Mouse (Mus musculus) intestine, embryonic 16.5 days (tissue): ENCODE results near the gene Ap2a1. TPM values are rescaled to one million over a fixed set of nuclear protein-coding genes. Genes with fewer than 3 reads are reported as not detected.

Experiments used
- ATAC-seq: fragments of 200-750 bp; cut with Nextera tagmentation; 2 replicates; pipeline ENCODE4 v1.8.0; 2017; ENCODE audit warnings: moderate TSS enrichment, moderate library complexity
- H3K27ac ChIP-seq: fragments of 300-500 bp; sonication (generic); 2 replicates; pipeline ENCODE4 v1.5.1; 2014; ENCODE audit warnings: mild to moderate bottlenecking, low read length
- H3K27me3 ChIP-seq: fragments of 300-500 bp; sonication (generic); replicated peaks from 2 replicates; pipeline ENCODE4 v1.6.1; 2014; ENCODE audit warnings: low read length, control low read depth, mixed read lengths; ENCODE audit not compliant: control insufficient read depth, insufficient read depth
- H3K36me3 ChIP-seq: fragments of 300-500 bp; sonication (generic); 2 replicates; pipeline ENCODE4 v1.6.1; 2014; ENCODE audit warnings: low read length, control low read depth; ENCODE audit not compliant: control insufficient read depth, insufficient read depth
- H3K4me1 ChIP-seq: fragments of 300-500 bp; sonication (generic); 2 replicates; pipeline ENCODE4 v1.6.1; 2014; ENCODE audit warnings: low read length, control low read depth, mixed read lengths; ENCODE audit not compliant: control insufficient read depth, insufficient read depth
- H3K4me2 ChIP-seq: fragments of 300-500 bp; sonication (generic); 2 replicates; pipeline ENCODE4 v1.6.1; 2014; ENCODE audit warnings: low read depth, low read length, control low read depth
- H3K4me3 ChIP-seq: fragments of 300-500 bp; sonication (generic); 2 replicates; pipeline ENCODE4 v1.5.1; 2014; ENCODE audit warnings: mild to moderate bottlenecking, low read length
- H3K9ac ChIP-seq: fragments of 300-500 bp; sonication (generic); 2 replicates; pipeline ENCODE4 v1.6.1; 2014; ENCODE audit warnings: low read depth, low read length
- H3K9me3 ChIP-seq: fragments of 300-500 bp; sonication (generic); 2 replicates; pipeline ENCODE4 v1.6.1; 2016; ENCODE audit warnings: low read length, control low read depth; ENCODE audit not compliant: control insufficient read depth
- WGBS: fragments of 180-500 bp; shearing (Covaris S2); extraction: QIAGEN DNeasy Blood & Tissue Kit; methylation state at CpG from one replicate; pipeline ENCODE4 v1.1.7; 2014; 5-methylcytosine and 5-hydroxymethylcytosine counted together
- polyA plus RNA-seq: library from polyadenylated mRNA; unstranded; fragments of >200 nt; fragmentation: Nextera tagmentation; extraction: Ambion mirVana; gene quantifications from 2 replicates; pipeline ENCODE4 v1.2.1, GENCODE M21; 2015

Ap2a1 gene
- polyA plus RNA-seq, 1 experiment from 2014 or later: 56.8 TPM

DNA sequence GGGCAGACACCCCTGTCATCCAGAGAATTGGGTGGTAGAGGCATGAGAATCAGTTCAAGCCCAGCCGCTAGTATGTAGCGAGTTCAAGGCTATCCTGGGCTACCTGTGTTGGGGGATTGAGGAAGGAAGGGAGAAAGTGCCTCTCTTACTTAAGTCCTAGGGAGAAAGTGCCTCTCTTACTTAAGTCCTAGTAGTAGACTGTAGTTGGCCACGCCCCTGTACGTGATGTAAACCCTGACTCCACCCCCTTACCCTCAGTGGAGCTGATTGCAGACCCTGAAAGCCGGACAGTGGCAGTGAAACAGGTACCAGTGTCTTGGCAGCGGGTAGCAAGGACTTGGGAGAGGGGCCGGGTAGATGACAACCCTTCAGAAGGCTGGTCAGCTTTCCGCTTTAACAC is 71.4 kb downstream of the Ap2a1 start:
- ATAC-seq: no peak
- H3K36me3 ChIP-seq: peaks cover 6% of the 10 kb centered on the region
- peak overlapping the region; percentile 72 for H3K4me2 ChIP-seq
- no peak overlapping the region for H3K27ac ChIP-seq
- WGBS: 31% methylated on average over 8 of the region's 8 CpGs
- H3K4me1 ChIP-seq: peaks cover 40% of the 10 kb centered on the region
- H3K9ac ChIP-seq: peak overlapping the region; percentile 94
- no peaks in the 10 kb centered on the region for H3K27me3 ChIP-seq
- H3K4me3 ChIP-seq: peak overlapping the region; percentile 90
- no peaks in the 10 kb centered on the region for H3K9me3 ChIP-seq

DNA sequence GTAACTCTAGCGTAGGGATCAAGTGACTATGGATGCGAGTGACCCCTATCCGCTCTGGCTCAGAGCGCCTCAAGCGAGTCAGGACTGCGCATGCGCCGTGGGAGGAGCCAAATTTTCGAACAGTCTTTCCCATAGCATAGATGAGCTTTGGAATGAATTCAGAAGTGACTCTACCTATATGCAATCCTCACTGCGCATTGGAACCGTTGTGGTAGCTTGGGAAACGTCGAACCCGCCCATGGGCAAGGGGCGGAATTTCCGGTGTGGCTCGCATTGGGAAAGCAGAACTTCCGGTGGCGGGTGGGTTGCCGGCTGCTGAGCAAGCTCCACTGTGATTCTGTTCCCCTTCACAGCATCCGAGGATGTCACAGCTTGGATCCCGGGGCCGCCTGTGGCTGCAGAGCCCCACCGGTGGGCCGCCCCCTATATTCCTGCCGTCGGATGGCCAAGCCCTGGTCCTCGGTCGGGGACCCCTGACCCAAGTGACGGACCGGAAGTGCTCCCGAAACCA is 72.2 kb downstream of the Ap2a1 start, which contains the start of gene Pnkp:
Gene Pnkp, plus strand, starts transcription at position 98 of the 511 bp plus-strand sequence.
- Histone ChIP-seq H3K4me3 (peak within 1 kb of the TSS; percentile 90), H3K4me2 (peak within 1 kb of the TSS; percentile 72), H3K27ac (peak within 1 kb of the TSS; percentile 94), H3K9ac (peak within 1 kb of the TSS; percentile 94), H3K4me1 (peaks cover 40% of the 10 kb centered on the region), H3K36me3 (no peaks in the 10 kb centered on the region; the same call in 1 of the 2 replicates), H3K9me3 (no peaks in the 10 kb centered on the region), H3K27me3 (no peaks in the 10 kb centered on the region)
- ATAC-seq: peak; percentile 29
- under 1% methylated on average over 32 of the region's 32 CpGs for WGBS

DNA sequence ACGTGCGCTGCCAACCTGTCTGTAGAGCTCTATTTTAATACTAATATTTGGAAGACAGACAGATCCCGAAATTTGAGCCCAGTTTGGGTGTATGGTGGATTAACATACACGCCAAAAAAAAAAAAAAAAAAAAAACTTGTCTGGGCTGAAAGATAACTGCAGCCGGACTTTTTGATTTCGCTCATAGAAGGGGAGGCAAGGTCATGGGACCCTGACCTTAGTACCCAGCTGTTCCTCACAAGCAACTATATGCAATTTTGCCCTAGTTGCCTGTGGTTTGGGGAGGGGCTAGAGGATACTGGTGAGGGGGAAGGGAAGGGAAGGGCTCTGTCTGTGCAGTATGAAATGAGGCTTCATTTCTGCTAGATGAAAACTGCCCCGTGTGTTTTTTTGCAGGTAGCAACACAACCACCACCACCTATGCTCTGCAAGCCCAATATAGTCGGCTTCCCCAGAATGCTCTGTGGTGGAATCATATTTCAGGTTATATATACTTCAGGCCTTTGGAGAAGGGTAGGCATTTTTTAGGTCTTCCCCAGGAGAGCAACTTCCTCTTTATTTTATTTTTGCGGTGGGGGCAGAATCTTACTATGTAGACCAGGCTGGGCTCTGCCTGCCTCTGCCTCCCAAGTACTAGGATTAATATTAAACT is 72.9 kb downstream of the Ap2a1 start:
- no peak for ATAC-seq
- Histone ChIP-seq H3K9me3 (no peaks in the 10 kb centered on the region), H3K4me2 (peak overlapping the region; percentile 72), H3K27me3 (no peaks in the 10 kb centered on the region), H3K36me3 (peaks cover 2% of the 10 kb centered on the region; the same call in 1 of the 2 replicates), H3K4me1 (peaks cover 43% of the 10 kb centered on the region), H3K4me3 (peak overlapping the region; percentile 90), H3K9ac (peak overlapping the region; percentile 40; the same call in 1 of the 2 replicates), H3K27ac (peak overlapping the region; percentile 94)
- WGBS: 57% methylated on average over 9 of the region's 9 CpGs

DNA sequence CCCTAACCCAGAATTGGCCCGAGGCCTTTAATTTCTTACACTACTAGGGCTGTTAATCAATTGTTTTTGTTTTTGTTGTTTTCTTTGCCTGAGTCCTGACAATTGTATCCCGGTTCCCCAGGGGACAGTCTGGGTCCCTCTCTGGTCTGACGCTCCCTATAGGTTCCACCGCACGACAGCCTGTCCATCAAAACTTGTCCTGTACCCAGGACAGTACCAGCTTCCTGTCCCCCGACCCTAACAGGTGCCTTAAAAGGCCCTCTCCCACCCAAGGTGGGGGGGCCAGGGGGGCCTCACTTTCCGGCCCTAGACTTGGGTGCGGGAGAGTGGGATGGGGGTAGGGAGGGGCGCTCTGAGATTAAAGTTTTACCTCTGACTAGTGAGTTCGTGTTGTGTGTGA is 74.3 kb downstream of the Ap2a1 start:
- Histone ChIP-seq H3K4me3 (peak overlapping the region; percentile 61), H3K4me2 (peak overlapping the region; percentile 83), H3K36me3 (peaks cover 2% of the 10 kb centered on the region; the same call in 1 of the 2 replicates), H3K9me3 (no peaks in the 10 kb centered on the region), H3K27ac (peak overlapping the region; percentile 100), H3K4me1 (peaks cover 49% of the 10 kb centered on the region), H3K27me3 (no peaks in the 10 kb centered on the region), H3K9ac (peak overlapping the region; percentile 86)
- ATAC-seq: peak; percentile 18
- WGBS: 35% methylated on average over 10 of the region's 10 CpGs

DNA sequence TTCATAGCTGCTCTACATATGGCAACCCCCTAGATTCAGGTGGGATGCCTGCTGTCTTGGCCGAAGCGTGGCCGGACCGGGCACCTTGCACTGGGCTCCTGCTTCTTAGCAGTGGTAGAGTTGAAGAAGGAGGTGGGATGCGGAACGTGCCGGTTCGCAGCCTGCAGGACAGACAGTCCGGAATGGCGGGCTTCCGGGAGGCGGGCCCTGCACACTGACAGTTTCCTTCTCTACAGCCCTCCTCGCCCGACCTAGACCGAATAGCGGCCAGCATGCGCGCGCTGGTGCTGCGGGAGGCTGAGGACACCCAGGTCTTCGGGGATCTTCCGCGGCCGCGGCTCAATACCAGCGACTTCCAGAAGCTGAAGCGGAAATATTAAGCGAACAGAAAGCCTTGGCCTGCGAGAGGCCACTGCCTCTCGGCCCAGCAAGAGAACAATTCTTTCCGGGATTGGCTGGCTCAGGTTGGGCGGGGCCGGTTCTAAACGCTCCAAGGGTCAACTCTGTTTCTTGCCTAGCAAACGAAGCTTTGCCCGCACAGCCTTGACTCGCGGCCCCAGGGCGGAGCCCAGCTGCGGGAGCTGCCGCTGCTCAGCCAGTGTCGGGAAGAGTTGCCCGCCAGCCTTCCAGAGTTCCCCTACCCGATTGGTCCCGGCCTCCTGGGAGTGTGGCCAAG is 74.8 kb downstream of the Ap2a1 start:
- 0 out of 2 replicates have a peak, but pooled peaks cover 2% of the 10 kb centered on the region for H3K36me3 ChIP-seq
- H3K27me3 ChIP-seq: no peaks in the 10 kb centered on the region
- H3K9me3 ChIP-seq: no peaks in the 10 kb centered on the region
- peak overlapping the region; percentile 86 for H3K9ac ChIP-seq
- peaks cover 49% of the 10 kb centered on the region for H3K4me1 ChIP-seq
- ATAC-seq: peak; percentile 83
- WGBS: 2% methylated on average over 45 of the region's 45 CpGs
- H3K27ac ChIP-seq: peak overlapping the region; percentile 100
- H3K4me2 ChIP-seq: peak overlapping the region; percentile 83
- peak overlapping the region; percentile 61 for H3K4me3 ChIP-seq

DNA sequence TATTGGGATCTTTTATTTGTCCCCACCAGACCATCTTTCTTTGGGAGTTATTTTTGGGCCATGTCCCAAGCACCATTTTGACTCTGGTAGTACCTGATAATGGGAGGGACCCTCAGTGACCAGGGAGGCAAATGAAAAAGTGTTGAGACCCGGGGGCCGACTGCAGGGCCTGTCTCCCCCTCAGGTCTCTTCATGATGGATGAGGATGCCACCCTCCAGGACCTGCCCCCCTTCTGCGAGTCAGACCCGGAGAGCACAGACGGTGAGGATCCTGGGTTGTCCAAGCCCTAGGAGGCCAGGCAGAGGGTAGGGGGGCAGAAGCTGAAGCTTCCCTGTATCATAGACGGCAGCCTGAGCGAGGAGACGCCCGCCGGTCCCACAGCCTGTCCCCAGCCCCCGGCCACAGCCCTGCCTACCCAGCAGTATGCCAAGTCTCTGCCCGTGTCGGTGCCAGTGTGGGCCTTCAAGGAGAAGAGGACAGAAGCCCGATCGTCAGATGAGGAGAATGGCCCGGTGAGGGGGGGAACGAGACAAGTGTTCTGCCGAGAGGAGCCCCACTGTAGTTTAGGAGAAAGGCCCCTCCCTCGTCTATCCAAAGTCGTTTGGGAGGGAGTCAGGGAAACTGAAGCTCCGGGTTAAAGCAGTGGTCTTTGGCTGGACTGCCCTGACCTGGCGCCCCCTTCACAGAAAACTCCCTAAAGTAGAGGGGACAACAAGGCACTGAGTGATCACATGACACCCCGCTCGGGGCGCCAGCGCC is 75.5 kb downstream of the Ap2a1 start:
- Histone ChIP-seq H3K27ac (peak overlapping the region; percentile 100), H3K36me3 (0 out of 2 replicates have a peak, but pooled peaks cover 2% of the 10 kb centered on the region), H3K9me3 (no peaks in the 10 kb centered on the region), H3K4me3 (peak overlapping the region; percentile 61), H3K4me1 (peaks cover 49% of the 10 kb centered on the region), H3K4me2 (peak overlapping the region; percentile 83), H3K27me3 (no peaks in the 10 kb centered on the region), H3K9ac (peak overlapping the region; percentile 86)
- ATAC-seq: no peak
- WGBS: 28% methylated on average over 26 of the region's 26 CpGs

DNA sequence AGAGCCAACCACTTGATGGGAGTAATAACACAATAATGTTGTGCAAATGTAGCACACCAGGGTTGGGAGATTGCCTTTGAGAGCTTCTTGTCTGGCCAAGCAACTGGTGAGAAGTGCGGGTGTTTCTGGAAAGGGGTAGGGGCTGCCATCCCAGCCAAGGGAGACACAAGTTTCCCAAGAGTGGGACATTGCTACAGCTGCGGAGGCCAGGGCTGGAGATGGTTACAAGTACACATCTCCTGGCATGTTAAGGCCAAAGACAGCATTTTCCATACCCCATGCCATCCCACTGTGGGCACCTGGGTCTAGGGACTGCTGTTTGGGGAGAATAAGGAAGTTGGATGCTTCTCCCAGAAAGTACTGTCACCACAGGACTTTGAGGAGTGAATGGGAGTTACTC is 76.2 kb downstream of the Ap2a1 start:
- no peak for ATAC-seq
- Histone ChIP-seq H3K27ac (no peak overlapping the region), H3K27me3 (no peaks in the 10 kb centered on the region), H3K9me3 (no peaks in the 10 kb centered on the region), H3K36me3 (0 out of 2 replicates have a peak, but pooled peaks cover 2% of the 10 kb centered on the region), H3K9ac (peak overlapping the region; percentile 21; the same call in 1 of the 2 replicates), H3K4me3 (no peak overlapping the region), H3K4me2 (0 out of 2 replicates have a peak overlapping the region, but pooled peaks have one; percentile 83), H3K4me1 (peaks cover 42% of the 10 kb centered on the region)
- WGBS: 95% methylated on average over 2 of the region's 2 CpGs

DNA sequence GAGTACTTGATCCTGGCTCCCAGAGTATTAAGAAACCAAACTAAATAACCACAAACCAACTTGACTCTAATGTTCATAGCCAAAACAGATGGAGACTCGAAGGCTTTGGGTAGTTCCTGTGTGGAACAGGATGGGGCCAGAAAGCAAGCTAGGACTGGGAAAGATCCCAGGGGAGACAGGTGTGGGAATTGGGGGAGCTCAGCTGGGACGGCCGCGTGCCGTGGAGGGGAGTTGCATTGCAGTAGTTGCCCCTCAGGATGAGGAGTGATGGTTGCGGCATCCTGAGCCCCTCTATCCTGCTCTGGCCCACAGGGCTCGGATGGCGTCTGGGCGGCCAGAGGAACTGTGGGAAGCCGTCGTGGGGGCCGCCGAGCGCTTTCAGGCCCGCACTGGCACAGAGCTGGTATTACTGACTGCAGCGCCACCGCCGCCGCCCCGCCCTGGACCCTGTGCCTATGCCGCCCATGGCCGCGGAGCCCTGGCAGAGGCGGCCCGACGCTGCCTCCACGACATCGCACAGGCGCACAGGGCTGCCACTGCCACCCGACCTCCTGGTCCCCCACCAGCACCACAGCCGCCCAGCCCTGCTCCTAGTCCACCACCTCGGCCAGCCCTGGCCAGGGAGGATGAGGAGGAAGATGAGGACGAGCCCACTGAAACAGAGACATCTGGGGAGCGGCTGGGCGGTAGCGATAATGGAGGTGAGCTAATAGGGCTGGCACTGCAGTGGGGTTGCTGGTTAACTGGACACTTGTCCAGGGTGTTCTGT is 76.9 kb downstream of the Ap2a1 start:
- ATAC-seq: no peak
- H3K9me3 ChIP-seq: no peaks in the 10 kb centered on the region
- H3K27ac ChIP-seq: no peak overlapping the region
- H3K36me3 ChIP-seq: 0 out of 2 replicates have a peak, but pooled peaks cover 2% of the 10 kb centered on the region
- H3K4me2 ChIP-seq: no peak overlapping the region
- 87% methylated on average over 36 of the region's 36 CpGs for WGBS
- peaks cover 44% of the 10 kb centered on the region for H3K4me1 ChIP-seq
- no peak overlapping the region for H3K4me3 ChIP-seq
- no peak overlapping the region; the same call in 1 of the 2 replicates for H3K9ac ChIP-seq
- H3K27me3 ChIP-seq: no peaks in the 10 kb centered on the region
